In genomic region chr3:90084790-90085189, GRCm38 (mm10) we compare ENCODE assay signal across 9 mouse cellular contexts. TPM values are rescaled to one million over a fixed set of nuclear protein-coding genes. Genes with fewer than 3 reads are reported as not detected.
A peak's percentile ranks its signal among the peaks of the same experiment; 100 is the strongest.
DNase-seq lines count a peak whose midpoint lies in the region; ATAC-seq and TF ChIP-seq lines count a peak whose summit lies in the region.
"Had no signal": no experiment of that assay in that cellular context is flagged by ENCODE, and none has a peak within 500 bp of the region (broad histone marks: within the 10 kb centered on the region; RNA-seq: fewer than 3 reads in every experiment).

No protein-coding gene starts in this region.

- TF ChIP-seq EP300 in liver, postnatal 0 days (IDR thresholded peaks at IDR 0.05; ENCODE audit: low read depth) = no peak

- 62% methylated on average over 4 of the region's 4 CpGs for WGBS in kidney, postnatal 0 days
- WGBS in embryonic facial prominence, embryonic 14.5 days = 70% methylated on average over 4 of the region's 4 CpGs
- WGBS in liver, postnatal 0 days (ENCODE audit: insufficient replicate concordance) = 48% methylated on average over 4 of the region's 4 CpGs

- ATAC-seq in kidney, postnatal 0 days (replicated peaks; ENCODE audit: low FRiP score, low read depth) = no peak
- no peak for ATAC-seq in embryonic facial prominence, embryonic 14.5 days (ENCODE audit: low read depth)
- no peak for ATAC-seq in liver, postnatal 0 days
- ATAC-seq: intestine, postnatal 0 days had no signal

- no peaks in the 10 kb centered on the region for H3K9me3 ChIP-seq in kidney, postnatal 0 days (replicated peaks; ENCODE audit: low read length)
- no peaks in the 10 kb centered on the region for H3K9me3 ChIP-seq in embryonic facial prominence, embryonic 14.5 days (ENCODE audit: control insufficient read depth, low read length)
- no peaks in the 10 kb centered on the region for H3K9me3 ChIP-seq in liver, postnatal 0 days (ENCODE audit: low read length)

- H3K4me1 ChIP-seq in kidney, postnatal 0 days (replicated peaks; ENCODE audit: insufficient read depth, low read length) = peaks cover 39% of the 10 kb centered on the region
- H3K4me1 ChIP-seq in embryonic facial prominence, embryonic 14.5 days (ENCODE audit: control insufficient read depth, insufficient read depth, low read length) = peaks cover 40% of the 10 kb centered on the region
- H3K4me1 ChIP-seq in liver, postnatal 0 days (ENCODE audit: insufficient read depth) = peaks cover 52% of the 10 kb centered on the region

- no peaks in the 10 kb centered on the region for H3K27me3 ChIP-seq in kidney, postnatal 0 days (ENCODE audit: insufficient read depth, low read length)
- no peaks in the 10 kb centered on the region for H3K27me3 ChIP-seq in embryonic facial prominence, embryonic 14.5 days (replicated peaks; ENCODE audit: control insufficient read depth, insufficient read depth, low read length)
- no peaks in the 10 kb centered on the region for H3K27me3 ChIP-seq in liver, postnatal 0 days (ENCODE audit: insufficient read depth, low read length)

- no peak overlapping the region for H3K4me2 ChIP-seq in kidney, postnatal 0 days (ENCODE audit: low read length)
- no peak overlapping the region for H3K4me2 ChIP-seq in embryonic facial prominence, embryonic 14.5 days (ENCODE audit: low read depth, low read length)
- H3K4me2 ChIP-seq in liver, postnatal 0 days (ENCODE audit: low read depth, low read length) = peak overlapping the region; percentile 95

- H3K4me3 ChIP-seq in kidney, postnatal 0 days (replicated peaks; ENCODE audit: low read depth, low read length) = no peak overlapping the region
- H3K4me3 ChIP-seq in embryonic facial prominence, embryonic 14.5 days (ENCODE audit: low read depth, low read length) = no peak overlapping the region
- H3K4me3 ChIP-seq in liver, postnatal 0 days (ENCODE audit: low read depth, low read length) = no peak overlapping the region

- no peak for DNase-seq in kidney, postnatal 0 days (ENCODE audit: low spot score)
- DNase-seq in kidney, adult 9 months = no peak
- peak; percentile 47 for DNase-seq in NIH3T3 (ENCODE audit: low read depth)
- no peak for DNase-seq in embryonic facial prominence, embryonic 14.5 days (ENCODE audit: low spot score)
- DNase-seq in liver, postnatal 0 days = no peak
- DNase-seq in right cerebral cortex, postnatal 14 days = no peak
- no peak for DNase-seq in spleen, postnatal 4 days (ENCODE audit: low spot score in 2 of 2)
- DNase-seq: left cerebral cortex, postnatal 4 days had no signal

- H3K27ac ChIP-seq in kidney, postnatal 0 days = peak overlapping the region; percentile 25; the same call in 1 of the 2 replicates
- H3K27ac ChIP-seq in embryonic facial prominence, embryonic 14.5 days (replicated peaks; ENCODE audit: low read depth, low read length) = peak overlapping the region; percentile 29; the same call in 1 of the 2 replicates
- peak overlapping the region; percentile 74 for H3K27ac ChIP-seq in liver, postnatal 0 days (ENCODE audit: low read depth)

- H3K36me3 ChIP-seq in kidney, postnatal 0 days (ENCODE audit: insufficient read depth, low read length) = peaks cover 31% of the 10 kb centered on the region
- H3K36me3 ChIP-seq in embryonic facial prominence, embryonic 14.5 days (ENCODE audit: control insufficient read depth, insufficient read depth, low read length) = peaks cover 42% of the 10 kb centered on the region
- H3K36me3 ChIP-seq in liver, postnatal 0 days (replicated peaks; ENCODE audit: insufficient read depth, low read length) = peaks cover 31% of the 10 kb centered on the region

- H3K9ac ChIP-seq in kidney, postnatal 0 days (ENCODE audit: low read depth, low read length) = no peak overlapping the region
- H3K9ac ChIP-seq in embryonic facial prominence, embryonic 14.5 days (ENCODE audit: low read depth, low read length) = no peak overlapping the region
- H3K9ac ChIP-seq in liver, postnatal 0 days (replicated peaks) = no peak overlapping the region; the same call in 1 of the 2 replicates

- TF ChIP-seq CTCF in kidney, postnatal 0 days (IDR thresholded peaks at IDR 0.05; ENCODE audit: low read depth) = no peak
- TF ChIP-seq CTCF in liver, postnatal 0 days (IDR thresholded peaks at IDR 0.05; ENCODE audit: low read depth) = no peak

RNA-seq across cellular contexts. Expression of gene Tpm3, which starts 12.3 kb away (rescaled TPM):
- 352 and 403 TPM in 2 replicates for polyA plus RNA-seq in kidney, postnatal 0 days (2015; fragmentation: Nextera tagmentation; extraction: Ambion mirVana)
- 423 and 451 TPM in 2 replicates for polyA plus RNA-seq in embryonic facial prominence, embryonic 14.5 days (2014; fragmentation: Nextera tagmentation; extraction: Ambion mirVana)
- polyA plus RNA-seq in liver, postnatal 0 days (2015; fragmentation: Nextera tagmentation; extraction: Ambion mirVana) = 156 and 162 TPM in 2 replicates

RNA-seq across cellular contexts. Expression of gene Nup210l, which starts 19.1 kb away (rescaled TPM):
- 0.08 and 0.12 TPM in 2 replicates for polyA plus RNA-seq in kidney, postnatal 0 days (2015; fragmentation: Nextera tagmentation; extraction: Ambion mirVana)
- 0.18 and 0.43 TPM in 2 replicates for polyA plus RNA-seq in embryonic facial prominence, embryonic 14.5 days (2014; fragmentation: Nextera tagmentation; extraction: Ambion mirVana)
- polyA plus RNA-seq in liver, postnatal 0 days (2015; fragmentation: Nextera tagmentation; extraction: Ambion mirVana) = 0.02 and 0.04 TPM in 2 replicates
- polyA plus RNA-seq: intestine, postnatal 0 days had no signal

RNA-seq across cellular contexts. Expression of gene Ubap2l, which starts 32.4 kb away (rescaled TPM):
- 150 TPM in 2 replicates for polyA plus RNA-seq in kidney, postnatal 0 days (2015; fragmentation: Nextera tagmentation; extraction: Ambion mirVana)
- 207 and 211 TPM in 2 replicates for polyA plus RNA-seq in embryonic facial prominence, embryonic 14.5 days (2014; fragmentation: Nextera tagmentation; extraction: Ambion mirVana)
- 57.4 TPM in 2 replicates for polyA plus RNA-seq in liver, postnatal 0 days (2015; fragmentation: Nextera tagmentation; extraction: Ambion mirVana)

RNA-seq across cellular contexts. Expression of gene 4933434E20Rik, which starts 33.4 kb away (rescaled TPM):
- 166 and 177 TPM in 2 replicates for polyA plus RNA-seq in kidney, postnatal 0 days (2015; fragmentation: Nextera tagmentation; extraction: Ambion mirVana)
- 144 TPM in 2 replicates for polyA plus RNA-seq in embryonic facial prominence, embryonic 14.5 days (2014; fragmentation: Nextera tagmentation; extraction: Ambion mirVana)
- polyA plus RNA-seq in liver, postnatal 0 days (2015; fragmentation: Nextera tagmentation; extraction: Ambion mirVana) = 64.6 and 66.7 TPM in 2 replicates
